Mouse (Mus musculus) kidney, postnatal 36 days (tissue): ENCODE data around the gene Mllt6.

ENCODE experiments used
- DNase-seq, 2 experiments: peaks; one replicate each; pipeline ENCODE4 v3.0.0; 2021 to 2022; ENCODE audit warnings: mixed read lengths in 2 of 2

Gene Mllt6

DNA sequence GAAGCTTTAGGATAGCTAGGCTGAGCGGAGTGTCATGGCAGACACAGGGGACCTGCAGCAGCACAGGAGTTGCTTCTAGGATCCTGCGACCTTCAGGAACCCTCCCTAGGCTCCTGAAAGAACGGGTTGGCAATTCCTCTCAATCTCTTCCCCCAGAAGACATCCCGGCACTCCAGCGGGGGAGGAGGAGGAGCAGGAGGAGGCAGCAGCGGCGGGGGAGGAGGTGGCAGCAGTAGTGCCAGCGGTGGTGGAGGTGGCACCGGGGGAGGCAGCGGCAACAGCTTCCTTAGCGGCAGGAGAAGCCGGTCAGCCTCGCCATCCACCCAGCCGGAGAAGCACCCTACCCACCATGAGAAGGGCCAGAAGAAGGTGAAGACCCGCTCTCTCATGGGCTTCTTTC is 6.1 kb downstream of the Mllt6 start:
- DNase-seq: peak; percentile 21 to 24

GRCm38 (mm10) chr11:97669829-97670228 is 6.6 kb downstream of the Mllt6 start:
- DNase-seq: peak; percentile 67 to 68

GRCm38 (mm10) chr11:97670234-97671176 is 7.3 kb downstream of the Mllt6 start:
- peak in 1 of 2 experiments; percentile 27 for DNase-seq

DNA sequence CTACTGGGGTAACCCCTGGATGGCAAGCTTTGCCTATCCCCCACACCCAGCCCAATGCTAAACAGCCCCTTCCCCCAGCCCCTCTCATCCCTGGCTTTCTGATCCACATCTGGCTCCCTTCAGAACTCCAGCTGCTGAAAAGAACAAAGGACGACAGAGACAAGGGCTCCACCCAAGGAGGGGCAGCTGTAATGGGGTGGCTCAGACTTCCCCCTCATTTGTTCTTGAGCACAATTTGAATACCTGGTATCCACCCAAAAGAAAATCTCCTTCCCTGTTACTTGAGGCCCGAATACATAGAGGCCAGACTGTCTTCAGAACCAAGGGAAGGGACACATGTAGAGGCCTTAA is 7.9 kb downstream of the Mllt6 start:
- DNase-seq: no peak

GRCm38 (mm10) chr11:97673148-97673547 is 9.9 kb downstream of the Mllt6 start:
- DNase-seq: no peak

GRCm38 (mm10) chr11:97676050-97676754 is 13.0 kb downstream of the Mllt6 start:
- DNase-seq: no peak

DNA sequence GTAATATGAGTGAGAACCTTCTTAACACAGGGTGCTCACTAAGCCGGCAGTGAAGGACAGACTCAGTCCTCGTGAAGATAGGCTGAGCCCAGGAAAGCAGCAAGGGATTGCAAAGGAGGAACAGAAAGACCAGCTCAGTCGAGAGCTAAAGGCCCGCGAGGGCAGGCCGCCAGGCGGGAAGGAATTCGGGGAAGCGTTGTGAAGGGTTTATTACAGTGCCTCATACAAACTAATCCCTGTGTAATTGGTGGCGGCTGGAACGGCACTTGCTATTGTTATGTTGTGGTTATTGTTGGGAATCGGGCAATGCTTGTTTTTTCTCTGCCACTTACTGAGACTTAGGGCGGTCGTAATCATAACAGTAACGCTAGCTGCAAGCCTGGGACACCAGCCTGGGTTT is 14.2 kb downstream of the Mllt6 start:
- DNase-seq: no peak

DNA sequence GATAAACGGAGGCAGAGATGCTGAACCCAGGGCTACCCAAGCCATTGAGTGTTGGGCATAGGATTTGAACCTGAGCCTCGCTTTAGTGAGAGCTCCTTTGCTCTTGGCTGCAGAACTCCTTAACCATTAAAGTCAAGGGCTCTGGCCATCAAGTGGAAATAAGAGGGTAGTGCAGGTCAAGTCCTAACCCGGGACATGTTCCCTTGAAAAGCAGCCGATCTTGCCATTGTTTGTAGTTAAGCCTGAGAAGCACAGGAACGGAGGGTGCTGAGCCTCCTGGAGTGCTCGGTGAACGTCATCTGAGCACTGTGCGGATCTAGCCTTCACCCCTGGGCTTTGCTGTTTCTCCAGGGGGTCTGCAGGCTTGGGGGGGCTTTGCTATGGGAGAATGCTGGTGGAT is 14.6 kb downstream of the Mllt6 start:
- DNase-seq: no peak

GRCm38 (mm10) chr11:97678301-97678700 is 15.1 kb downstream of the Mllt6 start:
- no peak for DNase-seq

DNA sequence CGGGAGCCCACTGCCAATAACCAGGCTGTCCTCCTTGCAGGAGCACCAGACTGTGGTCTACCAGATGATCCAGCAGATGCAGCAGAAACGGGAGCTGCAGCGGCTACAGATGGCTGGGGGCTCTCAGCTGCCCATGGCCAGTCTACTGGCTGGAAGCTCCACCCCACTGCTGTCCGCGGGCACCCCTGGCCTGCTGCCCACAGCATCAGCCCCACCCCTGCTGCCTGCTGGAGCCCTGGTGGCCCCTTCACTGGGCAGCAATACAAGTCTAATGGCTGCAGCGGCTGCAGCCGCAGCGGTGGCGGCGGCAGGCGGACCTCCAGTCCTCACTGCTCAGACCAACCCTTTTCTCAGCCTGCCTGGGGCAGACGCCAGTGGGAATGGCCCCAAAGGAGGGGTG is 17.2 kb downstream of the Mllt6 start:
- DNase-seq: no peak

GRCm38 (mm10) chr11:97682504-97683055 is 19.4 kb downstream of the Mllt6 start:
- no peak for DNase-seq

DNA sequence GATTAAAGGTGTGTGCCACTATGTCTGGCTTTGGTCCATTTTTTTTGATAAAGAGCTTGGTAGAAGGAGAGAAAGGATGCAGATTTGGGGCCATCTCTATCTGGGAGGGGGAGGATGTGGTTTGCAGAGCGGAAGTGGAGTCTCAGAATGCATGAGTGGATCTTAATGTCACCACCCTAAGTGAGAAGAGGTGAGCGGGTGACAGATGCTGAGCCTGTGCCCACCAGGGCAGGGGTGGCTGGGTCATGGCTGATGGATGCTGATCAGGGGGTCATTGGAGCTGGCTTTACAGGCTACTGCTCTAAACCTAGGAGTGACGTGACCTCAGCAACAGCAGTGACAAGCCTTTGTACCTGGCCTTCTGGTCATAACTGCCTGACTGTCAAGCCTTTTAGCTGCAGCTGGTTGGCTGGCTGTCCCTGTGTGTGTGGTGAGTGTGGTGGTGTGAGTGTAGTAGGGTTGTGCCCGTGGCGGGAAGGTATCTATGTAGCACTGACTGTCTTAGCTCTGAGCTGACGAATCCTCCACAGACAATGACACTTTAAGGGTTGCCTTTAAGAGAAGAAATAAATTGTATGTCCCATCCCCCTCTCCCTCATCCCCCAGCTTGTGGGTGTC is 21.0 kb downstream of the Mllt6 start:
- no peak for DNase-seq

DNA sequence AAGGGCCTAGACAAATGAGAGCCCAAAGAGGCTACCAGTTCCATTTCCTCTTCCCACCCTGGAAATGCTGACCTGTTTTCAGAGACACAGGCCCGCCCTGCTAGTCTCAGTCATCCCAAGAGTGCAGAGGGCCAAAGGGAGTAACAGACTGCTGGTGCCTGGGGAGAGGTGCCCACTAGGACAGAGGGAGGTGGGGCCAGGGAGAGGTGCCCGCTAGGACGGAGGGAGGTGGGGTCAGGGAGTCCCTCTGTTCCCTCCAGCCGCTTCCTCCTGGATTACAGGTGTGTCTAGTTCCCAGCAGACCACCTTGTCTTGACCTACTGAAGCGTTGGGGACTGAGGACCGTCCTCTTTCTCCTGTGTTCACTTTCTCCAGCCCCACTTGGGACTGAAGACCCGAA is 21.6 kb downstream of the Mllt6 start:
- DNase-seq: peak; percentile 23 to 47

GRCm38 (mm10) chr11:97685613-97686321 is 22.6 kb downstream of the Mllt6 start, which contains the start of gene Cisd3:
Cisd3 (plus strand) TSS chr11:97685826.
- peak; percentile 98 for DNase-seq

DNA sequence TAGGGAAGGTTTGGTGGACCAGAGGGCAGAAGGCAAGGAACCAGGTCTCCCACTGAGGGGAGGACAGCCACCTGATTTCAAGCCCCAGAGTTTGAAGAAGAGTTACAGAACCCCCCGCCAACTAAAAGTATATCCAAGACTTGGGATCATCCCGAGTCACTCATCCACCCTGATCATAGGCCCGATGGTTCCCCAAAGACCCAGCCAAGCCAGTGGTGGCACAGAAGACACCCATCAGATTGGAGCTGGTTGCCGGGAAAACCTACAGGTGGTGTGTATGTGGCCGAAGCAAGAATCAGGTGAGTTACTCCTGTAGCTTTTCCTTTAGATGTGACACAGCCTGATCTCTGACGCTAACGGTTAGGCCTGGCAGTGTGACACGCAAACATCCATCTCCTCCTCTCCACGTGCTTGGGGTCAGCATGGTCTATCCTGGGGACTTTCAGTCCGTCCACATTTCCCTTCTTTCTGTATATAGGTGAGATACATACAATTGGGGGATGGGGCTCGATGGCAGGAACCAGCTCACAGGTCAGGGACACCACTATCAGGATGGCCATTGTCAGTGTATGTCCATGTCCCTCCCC is 23.2 kb downstream of the Mllt6 start:
- DNase-seq: peak; percentile 8 to 29

GRCm38 (mm10) chr11:97687061-97687460 is 23.8 kb downstream of the Mllt6 start:
- DNase-seq: peak; percentile 58 to 67

- DNase-seq: peak; percentile 35 to 77
Measured at GRCm38 (mm10) chr11:97689861-97690260, 26.6 kb downstream of the Mllt6 start.

DNA sequence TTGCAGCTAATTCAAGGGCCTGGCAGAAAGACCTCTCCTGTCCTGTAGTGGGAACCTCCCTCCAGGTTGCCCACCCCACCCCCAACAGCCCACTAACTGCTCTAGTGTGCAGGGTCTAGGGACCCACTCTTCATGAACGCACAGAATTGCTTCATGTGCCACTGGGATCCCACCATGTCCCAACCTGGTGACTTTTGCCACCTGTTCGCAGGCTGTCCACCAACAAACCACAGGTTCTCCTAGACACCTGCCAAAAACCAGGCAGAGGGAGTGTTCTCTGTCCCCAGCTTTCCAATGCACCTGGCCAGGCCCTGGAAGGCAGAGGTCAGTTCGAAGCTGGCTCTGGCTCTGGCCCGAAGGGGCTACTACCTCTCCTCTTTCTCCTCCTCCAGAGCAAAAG is 31.2 kb downstream of the Mllt6 start:
- DNase-seq: no peak

GRCm38 (mm10) chr11:97694921-97695711 is 31.9 kb downstream of the Mllt6 start:
- peak; percentile 38 to 40 for DNase-seq

DNA sequence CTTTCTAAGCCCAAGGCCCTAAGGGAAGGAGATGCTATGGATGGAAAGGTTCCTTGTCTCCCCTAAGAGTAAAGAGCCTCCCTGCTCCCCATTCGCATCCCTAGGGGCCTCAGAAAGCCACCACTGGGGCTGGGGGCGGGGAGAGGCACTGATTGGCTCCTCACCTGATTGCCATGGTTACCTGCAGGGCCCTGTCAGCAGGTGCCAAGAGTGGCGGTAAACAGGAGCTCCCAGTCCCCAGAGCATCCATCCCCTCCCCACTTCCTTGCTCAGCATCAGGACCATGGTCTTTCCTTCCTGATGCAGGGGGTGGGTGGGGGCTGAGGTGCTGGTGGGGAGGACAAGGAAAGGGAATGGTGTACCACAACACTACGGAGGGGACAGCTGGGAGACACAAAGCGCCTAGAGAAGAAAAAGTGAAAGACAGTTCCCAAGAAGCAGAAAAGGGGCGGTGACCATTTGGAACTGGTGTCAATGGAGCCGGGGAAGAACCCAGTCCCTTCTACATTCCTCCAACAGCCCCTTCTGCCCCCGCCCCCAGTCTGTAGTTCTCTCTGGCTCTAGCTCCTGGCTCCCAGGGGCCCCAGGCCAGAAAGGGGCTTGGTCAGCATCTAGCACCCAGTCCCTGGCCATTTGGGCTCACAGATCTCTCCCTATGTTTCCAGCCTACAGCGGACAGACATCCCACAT is 32.6 kb downstream of the Mllt6 start:
- no peak for DNase-seq

- DNase-seq: no peak
Measured at GRCm38 (mm10) chr11:97696669-97697068, 33.5 kb downstream of the Mllt6 start.
